Mouse (Mus musculus) layer of hippocampus, adult 9-11 months (tissue): ENCODE data around the gene Pfn2.
"Not testable (repeated sequence)": the region's sequence is repeated elsewhere in the genome, so short reads cannot be mapped to it uniquely, and the experiment has no call there.

Source experiments
- DNase-seq: peaks from one replicate; pipeline ENCODE4 v3.0.0; 2022

Pfn2 gene

DNA sequence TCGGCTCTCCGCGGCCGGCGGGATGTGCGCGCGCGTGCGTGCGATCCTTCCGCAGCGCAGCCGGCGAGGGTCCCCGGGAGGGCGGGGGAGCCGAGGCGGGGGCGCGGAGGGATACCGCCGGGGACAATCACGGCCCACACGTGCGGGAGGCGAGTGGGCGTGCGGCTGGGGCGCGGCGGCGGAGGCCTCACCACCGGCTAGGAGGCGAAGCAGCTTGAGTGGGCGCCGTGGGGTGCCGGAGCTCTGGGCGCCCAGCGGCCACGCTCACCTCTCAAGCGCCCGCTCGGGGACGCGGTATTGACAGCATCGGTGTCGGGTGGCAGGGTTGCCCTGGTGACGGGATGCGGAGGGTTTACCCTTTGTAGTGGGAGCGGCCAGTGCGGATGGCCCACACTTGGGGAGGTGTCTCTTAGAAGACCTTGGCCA, at the start of gene Pfn2:
Gene Pfn2 (minus strand): TSS at position 320 of the 426 bp plus-strand sequence.
- peak; percentile 76 for DNase-seq

DNA sequence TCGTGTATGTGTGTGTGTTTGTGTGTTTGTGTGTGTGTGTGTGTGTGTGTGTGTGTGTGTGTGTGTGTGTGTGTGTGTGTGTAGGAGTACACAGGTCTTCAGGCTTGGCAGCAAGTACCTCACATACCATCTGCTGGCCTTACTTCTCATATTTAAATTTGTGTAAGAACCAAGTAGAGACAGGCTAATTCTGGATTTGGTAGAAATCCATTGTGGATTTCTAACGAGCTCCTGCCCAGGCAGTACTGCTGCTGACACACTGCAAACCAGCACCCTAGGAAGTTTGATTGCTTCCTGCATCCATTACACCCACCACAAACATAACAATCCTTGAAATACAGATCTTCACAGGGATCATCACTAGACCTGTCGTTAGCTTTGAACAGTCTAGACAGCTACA, 35.1 kb upstream of the Pfn2 start:
- peak; percentile 16 for DNase-seq

DNA sequence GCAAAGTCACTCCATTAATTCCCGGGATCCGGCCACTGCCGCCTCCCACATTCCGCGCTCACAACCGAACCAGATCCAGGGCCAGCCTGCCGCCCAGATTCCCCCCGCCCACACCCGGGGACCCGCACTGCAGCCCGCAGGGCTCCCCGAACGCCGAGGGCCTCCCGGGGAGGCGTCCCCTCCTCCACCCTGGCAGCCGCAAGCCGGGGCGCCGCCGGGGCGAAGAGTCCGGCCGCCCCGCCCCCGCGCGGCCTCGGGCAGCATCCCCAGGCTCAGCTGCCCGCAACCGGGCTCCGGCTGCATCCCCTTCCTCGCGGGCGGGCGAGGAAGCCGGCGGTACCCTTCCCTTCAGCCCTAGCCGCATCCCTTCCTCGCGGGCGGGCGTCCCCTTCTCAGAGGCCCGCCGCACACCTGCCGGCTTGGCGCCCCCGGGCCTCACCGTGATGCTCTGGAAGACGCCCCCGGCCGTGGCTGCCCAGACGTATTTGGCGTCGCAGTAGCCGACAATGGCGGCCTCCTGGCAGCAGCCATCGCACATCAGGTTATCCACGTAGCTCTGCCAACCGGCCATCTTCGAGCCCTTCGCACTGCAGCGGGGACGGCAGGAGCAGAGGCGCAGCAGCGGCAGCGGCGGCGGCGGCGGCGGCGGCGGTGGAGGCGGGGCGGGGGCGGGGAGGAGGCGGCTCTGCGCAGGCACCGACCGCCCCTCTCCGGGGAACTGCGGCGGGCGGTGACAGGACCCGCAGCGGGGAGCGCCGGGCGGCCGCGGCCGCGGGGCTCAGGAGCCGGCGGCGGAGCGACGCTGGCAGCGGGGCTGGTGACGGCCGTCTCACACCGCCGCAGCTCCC, 743 bp downstream of the Pfn2 start:
- DNase-seq = peak; percentile 58

DNA sequence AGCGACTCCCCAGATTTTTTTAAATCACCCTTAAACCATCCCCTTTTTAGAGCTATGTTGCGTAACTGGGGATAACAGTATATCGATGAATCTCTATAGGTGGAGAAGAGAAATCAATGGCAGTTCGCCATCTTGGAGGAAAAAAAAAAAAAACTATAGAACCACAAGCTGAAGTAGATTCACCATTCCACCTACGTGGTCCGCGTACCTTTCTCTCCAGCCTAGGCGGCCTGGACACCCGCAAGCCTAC, 1.3 kb downstream of the Pfn2 start:
- no peak for DNase-seq

DNA sequence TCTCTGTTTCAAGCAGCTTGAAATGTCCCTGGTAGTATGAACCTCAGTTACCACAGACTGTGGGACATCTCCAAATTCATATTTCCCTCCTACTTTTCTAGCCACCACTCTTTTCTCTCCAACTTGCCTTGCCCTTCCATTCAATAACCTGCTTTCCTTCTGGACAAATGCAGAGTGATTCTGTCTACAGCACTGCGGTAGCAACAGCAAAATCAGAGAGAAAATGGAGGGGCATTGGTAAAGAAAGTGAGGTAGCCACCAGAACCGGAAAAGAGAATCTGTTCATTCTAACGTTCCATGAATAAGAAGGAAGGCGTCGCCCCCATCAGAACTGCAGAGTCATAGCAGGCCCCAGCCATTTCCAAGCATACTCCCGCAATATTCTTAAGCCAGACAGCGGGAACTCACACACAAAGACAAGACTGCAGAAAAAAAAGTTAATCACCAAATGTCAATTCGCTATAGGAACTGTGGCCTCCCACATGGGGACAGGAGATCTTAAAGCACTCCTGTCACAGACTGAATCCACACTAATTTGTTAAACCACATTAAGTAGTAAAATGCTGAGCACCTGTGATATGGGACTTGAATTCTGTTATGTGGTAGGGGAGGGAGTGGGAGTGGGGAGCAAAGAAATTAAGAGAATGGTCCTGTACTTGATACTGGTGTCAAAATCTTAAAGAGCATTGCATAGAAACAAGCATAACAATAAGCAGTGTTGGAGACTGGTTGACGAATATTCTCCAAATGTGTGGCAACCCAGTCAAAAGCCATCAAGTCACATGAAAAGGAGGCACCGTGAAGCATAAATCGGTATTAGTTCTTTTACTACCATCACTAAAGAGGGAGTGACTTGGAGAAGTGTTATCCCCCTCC, 1.9 kb downstream of the Pfn2 start:
- no peak for DNase-seq

DNA sequence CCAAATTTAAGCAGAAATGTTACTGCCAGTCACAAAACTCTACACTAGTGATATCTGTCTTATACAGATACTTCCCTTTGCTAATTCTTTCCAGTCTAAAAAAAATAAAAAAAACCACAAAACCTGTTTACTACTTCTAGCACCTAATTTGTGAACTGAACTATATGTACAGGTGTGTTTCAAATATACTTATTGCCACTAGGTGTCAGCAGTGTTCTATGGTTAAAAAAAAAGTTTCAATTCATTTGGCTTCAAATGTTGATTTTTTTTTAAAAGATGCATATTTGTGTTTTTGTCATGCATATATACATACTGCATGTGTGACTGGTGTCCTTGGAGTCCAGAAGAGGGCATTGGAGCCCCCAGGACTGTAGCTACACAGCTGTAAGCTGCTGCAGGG, 4.1 kb downstream of the Pfn2 start:
- no peak for DNase-seq

DNA sequence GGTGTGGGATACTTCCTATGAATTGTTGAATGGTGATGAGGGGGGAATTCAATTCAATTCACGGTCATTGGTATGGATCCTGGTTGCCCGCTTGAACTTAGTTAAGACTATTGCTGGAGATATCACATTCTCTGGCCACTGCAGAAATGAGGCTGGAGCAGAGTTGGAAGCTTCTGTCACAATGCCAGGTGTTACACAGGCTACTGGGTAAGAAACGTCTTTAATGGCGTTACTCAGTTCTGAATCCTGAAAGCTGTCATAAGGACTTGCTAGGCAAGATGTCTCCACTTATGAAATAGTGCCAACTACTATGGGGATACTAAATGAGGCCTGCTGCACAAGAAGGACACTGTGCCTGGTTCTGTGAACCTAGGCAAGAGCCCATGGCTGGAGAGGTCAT, 11.0 kb downstream of the Pfn2 start:
- no peak for DNase-seq

DNA sequence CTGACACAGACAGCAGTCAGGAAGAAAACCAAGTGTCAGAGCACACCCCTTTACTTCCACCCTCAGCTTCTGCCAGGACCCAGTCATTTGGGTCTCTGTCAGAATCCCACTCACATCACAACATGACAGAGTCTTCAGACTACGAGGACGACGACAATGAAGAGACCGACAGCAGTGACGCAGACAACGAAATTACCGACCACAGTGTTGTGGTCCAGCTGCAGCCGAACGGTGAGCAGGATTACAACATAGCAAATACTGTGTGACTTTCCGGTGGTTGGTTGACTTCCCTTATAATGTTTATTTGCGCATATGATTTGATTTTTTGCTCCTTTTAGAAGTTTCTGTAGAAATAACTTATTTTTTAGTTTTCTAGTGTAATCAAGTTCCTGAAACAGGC, 14.3 kb downstream of the Pfn2 start:
- DNase-seq = no peak

DNA sequence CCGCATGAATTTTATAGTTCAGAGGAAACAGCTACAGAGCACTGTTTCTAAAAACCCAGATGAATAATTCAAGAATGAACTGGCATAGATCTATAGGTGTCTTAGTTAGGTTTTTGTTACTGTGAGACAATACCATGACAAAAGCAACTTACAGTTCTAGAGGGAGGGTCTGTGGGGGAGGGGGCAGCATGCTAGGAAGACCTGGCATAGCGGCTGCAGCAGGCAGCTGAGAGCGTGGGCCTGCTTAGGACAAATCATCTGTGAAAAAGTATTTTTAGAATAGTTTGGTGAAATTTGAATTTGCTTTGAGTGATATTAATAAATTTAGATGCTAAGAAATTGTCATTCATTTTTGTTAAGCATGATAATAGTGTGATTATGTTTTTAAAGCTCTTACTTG, 22.0 kb downstream of the Pfn2 start:
- DNase-seq = peak; percentile 75

DNA sequence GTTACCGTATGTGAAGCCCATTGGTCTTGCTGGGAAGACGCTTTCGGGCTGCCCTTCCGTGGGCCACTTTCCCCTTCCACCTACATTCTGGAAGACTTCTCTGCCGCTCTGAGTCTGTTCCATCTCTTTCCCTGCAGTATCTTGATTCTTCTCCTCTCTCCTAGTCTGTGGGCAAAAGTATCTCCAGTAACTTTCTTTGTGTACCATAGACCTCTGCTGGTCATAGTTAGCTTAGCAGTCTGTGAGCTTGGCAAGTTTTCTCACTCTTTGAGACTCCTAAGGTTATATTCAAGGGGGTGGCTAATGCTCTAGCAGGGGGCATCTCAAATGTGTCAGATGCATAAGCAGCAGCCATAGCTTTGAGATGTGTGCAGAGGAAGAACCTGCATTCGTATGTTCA, 32.4 kb downstream of the Pfn2 start:
- no peak for DNase-seq

DNA sequence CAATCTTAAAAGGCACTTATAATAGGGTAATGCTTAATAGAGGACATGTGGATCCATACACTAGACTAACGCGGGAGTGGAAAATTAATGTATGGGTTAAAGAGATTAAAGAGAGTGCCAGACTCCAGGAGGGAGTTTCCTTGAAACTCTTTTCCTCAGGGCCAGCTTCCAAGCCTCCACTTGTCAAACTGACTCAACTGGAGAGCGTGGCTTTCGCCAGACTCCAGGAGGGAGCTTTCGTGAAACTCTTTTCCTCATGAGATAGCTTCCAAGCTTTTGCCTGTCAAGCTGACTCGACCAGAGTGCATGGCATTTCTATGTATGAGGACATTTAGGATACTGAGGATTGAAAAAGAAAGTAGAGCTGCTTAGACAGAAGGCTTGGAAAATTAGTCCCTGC, 52.8 kb downstream of the Pfn2 start:
- not testable (repeated sequence) for DNase-seq
